Comparison of ENCODE assay signal across 9 mouse cellular contexts in genomic region chr16:39052971-39053370, GRCm38 (mm10).
DNase-seq lines count a peak whose midpoint lies in the region; ATAC-seq lines count a peak whose summit lies in the region.
"Had no signal": no experiment of that assay in that cellular context is flagged by ENCODE, and none has a peak within 500 bp of the region (broad histone marks: within the 10 kb centered on the region; RNA-seq: fewer than 3 reads in every experiment).

No protein-coding gene starts in this region.

- no peak for ATAC-seq in cerebellum, adult (ENCODE audit: insufficient number of reproducible peaks, low FRiP score, low TSS enrichment)

- H3K27me3 ChIP-seq in splenic B cell, adult 2 months (ENCODE audit: control insufficient read depth, insufficient read depth, low read length, poor library complexity, severe bottlenecking) = no peaks in the 10 kb centered on the region
- H3K27me3 ChIP-seq: liver, embryonic 15.5 days had no signal

- no peaks in the 10 kb centered on the region for H3K36me3 ChIP-seq in splenic B cell, adult 2 months (ENCODE audit: control insufficient read depth, insufficient read depth, low read length, poor library complexity, severe bottlenecking)
- H3K36me3 ChIP-seq: liver, embryonic 15.5 days had no signal

- peak; percentile 41 for DNase-seq in cerebellum, adult 11 months
- DNase-seq in MN1 (ENCODE audit: low spot score) = peak; percentile 15
- peak; percentile 36 for DNase-seq in cerebellum, adult 9-10 months
- peak; percentile 83 for DNase-seq in frontal cortex, postnatal 25 days (ENCODE audit: low spot score in 2 of 2)
- DNase-seq in layer of hippocampus, adult 18-20 months (ENCODE audit: low spot score in 2 of 2) = peak; percentile 61 to 90
- peak; percentile 71 for DNase-seq in lung, postnatal 10 days
- DNase-seq in splenic B cell, adult 2 months (ENCODE audit: low read depth, low spot score) = peak; percentile 6

Comparison
In these comparisons a context has a peak if more than half of its experiments do, and no peak if none do; other contexts are left out.
1. DNase-seq: peak in every context shown above with its lines; median percentile 83 in frontal cortex, postnatal 25 days; 76 in layer of hippocampus, adult 18-20 months; 71 in lung, postnatal 10 days; 41 in cerebellum, adult 11 months; 36 in cerebellum, adult 9-10 months; 15 in MN1; 6 in splenic B cell, adult 2 months.